Comparison of ENCODE assay signal across 16 mouse cellular contexts in the genomic region with DNA sequence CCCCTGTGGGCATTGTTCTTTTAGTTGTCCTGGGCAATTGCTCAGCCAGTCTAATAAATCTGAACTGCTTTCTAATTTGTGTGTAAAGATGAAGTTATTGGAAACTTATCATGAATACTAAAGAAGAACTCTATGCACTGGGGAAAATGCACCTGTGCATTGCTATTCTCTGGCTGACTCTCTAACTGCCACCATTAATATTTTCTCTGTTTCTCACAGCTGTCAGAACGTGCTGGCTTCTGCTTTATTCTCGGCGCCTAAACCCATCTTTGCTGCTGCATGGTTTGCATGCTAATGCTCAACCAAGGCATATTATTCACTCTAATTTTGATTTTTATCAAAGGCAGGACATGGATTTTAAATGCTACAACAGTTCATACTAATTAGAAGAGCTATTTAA.
"Had no signal": no experiment of that assay in that cellular context is flagged by ENCODE, and none has a peak within 500 bp of the region (broad histone marks: within the 10 kb centered on the region; RNA-seq: fewer than 3 reads in every experiment).

No protein-coding gene starts in this region.

- H3K4me1 ChIP-seq: liver, embryonic 13.5 days; liver, embryonic 15.5 days; lung, embryonic 15.5 days; midbrain, embryonic 12.5 days; neural tube, embryonic 12.5 days; stomach, embryonic 15.5 days had no signal

- H3K4me2 ChIP-seq: liver, embryonic 13.5 days; liver, embryonic 15.5 days; lung, embryonic 15.5 days; midbrain, embryonic 12.5 days; neural tube, embryonic 12.5 days; stomach, embryonic 15.5 days had no signal

- H3K27me3 ChIP-seq: liver, embryonic 13.5 days; liver, embryonic 15.5 days; lung, embryonic 15.5 days; midbrain, embryonic 12.5 days; neural tube, embryonic 12.5 days; stomach, embryonic 15.5 days had no signal

- H3K9ac ChIP-seq: liver, embryonic 13.5 days; liver, embryonic 15.5 days; liver, postnatal 0 days; lung, embryonic 15.5 days; midbrain, embryonic 12.5 days; neural tube, embryonic 12.5 days; stomach, embryonic 15.5 days had no signal

- DNase-seq: liver, embryonic 13.5 days; liver, postnatal 0 days; lung, adult 2 months; lung, postnatal 14 days; lung, postnatal 4 days; right cerebral cortex, postnatal 14 days; thymus, adult 2 months; thymus, postnatal 25 days; thymus, postnatal 4 days had no signal

- H3K27ac ChIP-seq: liver, embryonic 13.5 days; liver, embryonic 15.5 days; lung, embryonic 15.5 days; midbrain, embryonic 12.5 days; neural tube, embryonic 12.5 days; stomach, embryonic 15.5 days; stomach, postnatal 0 days had no signal

- H3K9me3 ChIP-seq: liver, embryonic 13.5 days; liver, embryonic 15.5 days; lung, embryonic 15.5 days; midbrain, embryonic 12.5 days; neural tube, embryonic 12.5 days; stomach, embryonic 15.5 days had no signal

- H3K36me3 ChIP-seq: liver, embryonic 13.5 days; liver, embryonic 15.5 days; lung, embryonic 15.5 days; midbrain, embryonic 12.5 days; neural tube, embryonic 12.5 days; stomach, embryonic 15.5 days had no signal

- ATAC-seq: liver, postnatal 0 days; lung, postnatal 0 days had no signal

- H3K4me3 ChIP-seq: liver, embryonic 13.5 days; liver, embryonic 15.5 days; lung, embryonic 15.5 days; midbrain, embryonic 12.5 days; neural tube, embryonic 12.5 days; stomach, embryonic 15.5 days had no signal
